Comparison of ENCODE assay signal across 8 mouse cellular contexts in genomic region chr8:112569471-112570141, GRCm38 (mm10). TPM values are rescaled to one million over a fixed set of nuclear protein-coding genes. Genes with fewer than 3 reads are reported as not detected.
DNase-seq lines count a peak whose midpoint lies in the region; ATAC-seq and TF ChIP-seq lines count a peak whose summit lies in the region.

Gene Cntnap4 (plus strand): TSS chr8:112570043.

- H3K4me3 ChIP-seq in liver, embryonic 11.5 days (ENCODE audit: low read depth, low read length) = peak within 1 kb of the TSS; percentile 10; the same call in 1 of the 2 replicates
- H3K4me3 ChIP-seq in liver, postnatal 0 days (ENCODE audit: low read depth, low read length) = no peak within 1 kb of the TSS
- H3K4me3 ChIP-seq in embryonic facial prominence, embryonic 12.5 days = peak within 1 kb of the TSS; percentile 36
- H3K4me3 ChIP-seq in intestine, embryonic 15.5 days (replicated peaks) = peak within 1 kb of the TSS; percentile 28
- peak within 1 kb of the TSS; percentile 42 for H3K4me3 ChIP-seq in midbrain, embryonic 14.5 days (replicated peaks; ENCODE audit: low read depth, low read length)

- no peak for TF ChIP-seq EP300 in liver, postnatal 0 days (IDR thresholded peaks at IDR 0.05; ENCODE audit: low read depth)

- H3K9ac ChIP-seq in liver, embryonic 11.5 days (ENCODE audit: low read depth, low read length) = no peak within 1 kb of the TSS
- H3K9ac ChIP-seq in liver, postnatal 0 days (replicated peaks) = no peak within 1 kb of the TSS
- H3K9ac ChIP-seq in embryonic facial prominence, embryonic 12.5 days = no peak within 1 kb of the TSS
- H3K9ac ChIP-seq in intestine, embryonic 15.5 days = no peak within 1 kb of the TSS
- H3K9ac ChIP-seq in midbrain, embryonic 14.5 days (replicated peaks; ENCODE audit: low read length) = peak within 1 kb of the TSS; percentile 52

- no peaks in the 10 kb centered on the region for H3K4me1 ChIP-seq in liver, embryonic 11.5 days (replicated peaks; ENCODE audit: control insufficient read depth, insufficient read depth, low read length)
- no peaks in the 10 kb centered on the region for H3K4me1 ChIP-seq in liver, postnatal 0 days (ENCODE audit: insufficient read depth)
- 0 out of 2 replicates have a peak, but pooled peaks cover 4% of the 10 kb centered on the region for H3K4me1 ChIP-seq in embryonic facial prominence, embryonic 12.5 days
- 0 out of 2 replicates have a peak, but pooled peaks cover 2% of the 10 kb centered on the region for H3K4me1 ChIP-seq in intestine, embryonic 15.5 days (replicated peaks)
- H3K4me1 ChIP-seq in midbrain, embryonic 14.5 days (ENCODE audit: control insufficient read depth, insufficient read depth, low read length) = peaks cover 11% of the 10 kb centered on the region

- no peak for DNase-seq in liver, embryonic 11.5 days (ENCODE audit: low spot score)
- no peak for DNase-seq in liver, postnatal 0 days
- peak; percentile 83 for DNase-seq in midbrain, embryonic 14.5 days
- DNase-seq in T-cell, adult 2 months (ENCODE audit: low spot score) = no peak
- DNase-seq in gastrocnemius, postnatal 4 days (ENCODE audit: low spot score in 2 of 2) = no peak
- DNase-seq in gastrocnemius, adult 8-10 months (ENCODE audit: low spot score in 2 of 2) = no peak

- WGBS in liver, embryonic 11.5 days = 4% methylated on average over 18 of the region's 18 CpGs
- WGBS in liver, postnatal 0 days (ENCODE audit: insufficient replicate concordance) = 4% methylated on average over 18 of the region's 18 CpGs
- 1% methylated on average over 18 of the region's 18 CpGs for WGBS in embryonic facial prominence, embryonic 12.5 days
- 2% methylated on average over 18 of the region's 18 CpGs for WGBS in intestine, embryonic 15.5 days
- 2% methylated on average over 18 of the region's 18 CpGs for WGBS in midbrain, embryonic 14.5 days

- no peak for TF ChIP-seq CTCF in liver, postnatal 0 days (IDR thresholded peaks at IDR 0.05; ENCODE audit: low read depth)

- no peak for ATAC-seq in liver, embryonic 11.5 days (replicated peaks; ENCODE audit: low FRiP score)
- no peak for ATAC-seq in liver, postnatal 0 days
- no peak for ATAC-seq in embryonic facial prominence, embryonic 12.5 days (ENCODE audit: insufficient number of reproducible peaks, insufficient read depth, low FRiP score, low TSS enrichment)
- ATAC-seq in intestine, embryonic 15.5 days = 0 out of 2 replicates have a peak, but pooled peaks have one; percentile 34
- peak; percentile 62; the same call in 1 of the 2 replicates for ATAC-seq in midbrain, embryonic 14.5 days (ENCODE audit: low FRiP score, low TSS enrichment)

- H3K36me3 ChIP-seq in liver, embryonic 11.5 days (ENCODE audit: control insufficient read depth, insufficient read depth, low read length) = no peaks in the 10 kb centered on the region
- H3K36me3 ChIP-seq in liver, postnatal 0 days (replicated peaks; ENCODE audit: insufficient read depth, low read length) = no peaks in the 10 kb centered on the region
- no peaks in the 10 kb centered on the region for H3K36me3 ChIP-seq in embryonic facial prominence, embryonic 12.5 days
- H3K36me3 ChIP-seq in intestine, embryonic 15.5 days = no peaks in the 10 kb centered on the region
- H3K36me3 ChIP-seq in midbrain, embryonic 14.5 days (ENCODE audit: control insufficient read depth, insufficient read depth, low read length) = no peaks in the 10 kb centered on the region

- H3K4me2 ChIP-seq in liver, embryonic 11.5 days = peak within 1 kb of the TSS; percentile 34
- no peak within 1 kb of the TSS for H3K4me2 ChIP-seq in liver, postnatal 0 days (ENCODE audit: low read depth, low read length)
- H3K4me2 ChIP-seq in embryonic facial prominence, embryonic 12.5 days (replicated peaks) = peak within 1 kb of the TSS; percentile 52
- peak within 1 kb of the TSS; percentile 56 for H3K4me2 ChIP-seq in intestine, embryonic 15.5 days (replicated peaks)
- H3K4me2 ChIP-seq in midbrain, embryonic 14.5 days (ENCODE audit: low read length) = peak within 1 kb of the TSS; percentile 64

- H3K27ac ChIP-seq in liver, embryonic 11.5 days (ENCODE audit: low read depth, low read length) = no peak within 1 kb of the TSS
- no peak within 1 kb of the TSS for H3K27ac ChIP-seq in liver, postnatal 0 days (ENCODE audit: low read depth)
- no peak within 1 kb of the TSS for H3K27ac ChIP-seq in embryonic facial prominence, embryonic 12.5 days
- H3K27ac ChIP-seq in intestine, embryonic 15.5 days = no peak within 1 kb of the TSS
- peak within 1 kb of the TSS; percentile 75 for H3K27ac ChIP-seq in midbrain, embryonic 14.5 days (replicated peaks; ENCODE audit: low read depth, low read length)

- H3K9me3 ChIP-seq in liver, embryonic 11.5 days (ENCODE audit: control insufficient read depth, low read length) = no peaks in the 10 kb centered on the region
- H3K9me3 ChIP-seq in liver, postnatal 0 days (ENCODE audit: low read length) = no peaks in the 10 kb centered on the region
- H3K9me3 ChIP-seq in embryonic facial prominence, embryonic 12.5 days = no peaks in the 10 kb centered on the region
- H3K9me3 ChIP-seq in intestine, embryonic 15.5 days = no peaks in the 10 kb centered on the region
- H3K9me3 ChIP-seq in midbrain, embryonic 14.5 days (ENCODE audit: control insufficient read depth, low read length) = no peaks in the 10 kb centered on the region

- peaks cover 3% of the 10 kb centered on the region; the same call in 1 of the 2 replicates for H3K27me3 ChIP-seq in liver, embryonic 11.5 days (replicated peaks; ENCODE audit: control insufficient read depth, insufficient read depth, low read length)
- H3K27me3 ChIP-seq in liver, postnatal 0 days (ENCODE audit: insufficient read depth, low read length) = no peaks in the 10 kb centered on the region
- peaks cover 26% of the 10 kb centered on the region for H3K27me3 ChIP-seq in embryonic facial prominence, embryonic 12.5 days
- H3K27me3 ChIP-seq in intestine, embryonic 15.5 days (replicated peaks) = peaks cover 3% of the 10 kb centered on the region; the same call in 1 of the 2 replicates
- H3K27me3 ChIP-seq in midbrain, embryonic 14.5 days (ENCODE audit: control insufficient read depth, insufficient read depth, low read length) = 0 out of 2 replicates have a peak, but pooled peaks cover 3% of the 10 kb centered on the region

RNA-seq across cellular contexts. Expression of gene Cntnap4, which starts in this region (rescaled TPM):
- polyA plus RNA-seq in liver, embryonic 11.5 days (2014; fragmentation: Nextera tagmentation; extraction: Ambion mirVana) = 0.04 TPM in 1 of 2 replicates, not detected in the other
- polyA plus RNA-seq in liver, postnatal 0 days (2015; fragmentation: Nextera tagmentation; extraction: Ambion mirVana) = not detected in 2 replicates
- polyA plus RNA-seq in embryonic facial prominence, embryonic 12.5 days (2016; fragmentation: Nextera tagmentation; extraction: Ambion mirVana) = 1.3 TPM in 2 replicates
- 1.3 and 1.4 TPM in 2 replicates for polyA plus RNA-seq in intestine, embryonic 15.5 days (2015; fragmentation: Nextera tagmentation; extraction: Ambion mirVana)
- 16.4 and 19.0 TPM in 2 replicates for polyA plus RNA-seq in midbrain, embryonic 14.5 days (2014; fragmentation: Nextera tagmentation; extraction: Ambion mirVana)
- total RNA-seq in gastrocnemius, postnatal 4 days (2021) = under 1 TPM; 0.47 to 0.54 TPM
- under 1 TPM in 2 of 4 experiments, not detected in 2; 0.07 to 0.10 TPM for total RNA-seq in gastrocnemius, adult 8-10 months (2022)

Comparison
In these comparisons a context has a peak if more than half of its experiments do, and no peak if none do; other contexts are left out.
1. ATAC-seq: peak in intestine, embryonic 15.5 days (single experiment) and midbrain, embryonic 14.5 days (single experiment); none in liver, embryonic 11.5 days (single experiment), liver, postnatal 0 days (single experiment) and embryonic facial prominence, embryonic 12.5 days (single experiment).